Mouse (Mus musculus) stomach, postnatal 0 days (tissue): ENCODE data around the gene Snd1. TPM values are rescaled to one million over a fixed set of nuclear protein-coding genes. Genes with fewer than 3 reads are reported as not detected.

Source experiments
- ATAC-seq: fragments of 200-750 bp; cut with Nextera tagmentation; 2 replicates; pipeline ENCODE4 v1.8.0; 2017; ENCODE audit not compliant: low FRiP score, low TSS enrichment
- DNase-seq: peaks from one replicate; pipeline ENCODE4 v3.0.0-alpha.2; 2016; ENCODE audit warnings: low spot score
- H3K27ac ChIP-seq: fragments of 300-500 bp; sonication (generic); replicated peaks from 2 replicates; pipeline ENCODE4 v1.5.1; 2014; ENCODE audit warnings: mild to moderate bottlenecking, control low read depth
- H3K27me3 ChIP-seq: fragments of 300-500 bp; sonication (generic); 2 replicates; pipeline ENCODE4 v1.6.1; 2014; ENCODE audit warnings: low read length; ENCODE audit not compliant: control insufficient read depth, insufficient read depth
- H3K36me3 ChIP-seq: fragments of 300-500 bp; sonication (generic); 2 replicates; pipeline ENCODE4 v1.6.1; 2014; ENCODE audit warnings: low read length, mixed read lengths; ENCODE audit not compliant: control insufficient read depth, insufficient read depth
- H3K4me1 ChIP-seq: fragments of 300-500 bp; sonication (generic); replicated peaks from 2 replicates; pipeline ENCODE4 v1.6.1; 2014; ENCODE audit warnings: antibody characterized with exemption; ENCODE audit not compliant: control insufficient read depth, insufficient read depth
- H3K4me2 ChIP-seq: fragments of 300-500 bp; sonication (generic); replicated peaks from 2 replicates; pipeline ENCODE4 v1.6.1; 2014; ENCODE audit warnings: low read depth, mild to moderate bottlenecking, control low read depth, moderate library complexity
- H3K4me3 ChIP-seq: fragments of 300-500 bp; sonication (generic); 2 replicates; pipeline ENCODE4 v1.5.1; 2014; ENCODE audit warnings: low read depth, low read length, control low read depth
- H3K9ac ChIP-seq: fragments of 300-500 bp; sonication (generic); 2 replicates; pipeline ENCODE4 v1.6.1; 2014; ENCODE audit warnings: mild to moderate bottlenecking, low read length, control low read depth, mixed read lengths
- H3K9me3 ChIP-seq: fragments of 300-500 bp; sonication (generic); 2 replicates; pipeline ENCODE4 v1.6.1; 2016; ENCODE audit warnings: low read length; ENCODE audit not compliant: control insufficient read depth
- CTCF ChIP-seq: IDR thresholded peaks from 2 replicates; pipeline ENCODE4 v1.5.1; 2016; ENCODE audit warnings: antibody characterized with exemption, low read depth, mild to moderate bottlenecking, moderate library complexity
- EP300 ChIP-seq: optimal IDR thresholded peaks from 2 replicates; pipeline ENCODE3; 2016; ENCODE audit warnings: antibody characterized with exemption
- WGBS: fragments of 180-500 bp; shearing (Covaris S2); extraction: QIAGEN DNeasy Blood & Tissue Kit; methylation state at CpG from one replicate; pipeline ENCODE4 v1.1.7; 2014; 5-methylcytosine and 5-hydroxymethylcytosine counted together
- polyA plus RNA-seq: library from polyadenylated mRNA; unstranded; fragments of >200 nt; fragmentation: Nextera tagmentation; extraction: Ambion mirVana; gene quantifications from 2 replicates; pipeline ENCODE4 v1.2.1, GENCODE M21; 2015

Gene Snd1
- polyA plus RNA-seq, 1 experiment from 2014 or later, result 81.3 TPM

DNA sequence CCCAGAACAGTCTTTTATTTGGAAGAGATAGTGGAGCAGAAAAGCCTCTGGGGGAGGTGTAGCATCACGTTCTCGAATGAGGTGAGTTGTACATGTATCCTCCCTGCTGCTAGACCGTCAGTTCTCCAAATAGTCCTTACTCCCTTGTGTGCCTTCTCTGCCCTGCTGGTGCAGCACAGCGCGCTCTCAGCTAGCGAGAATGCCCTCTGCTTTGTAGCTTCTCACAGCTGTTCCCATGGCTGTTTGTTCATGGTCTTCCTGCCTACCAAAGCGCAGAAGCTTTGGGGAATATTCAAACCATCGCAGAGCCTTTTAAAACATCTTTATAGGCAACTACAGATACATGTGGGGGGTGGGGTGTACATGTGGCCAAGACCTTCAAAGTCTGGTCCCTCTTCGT lies 374.0 kb downstream of the Snd1 start:
- no peak overlapping the region for H3K27ac ChIP-seq
- WGBS, result 67% methylated on average over 9 of the region's 9 CpGs
- H3K36me3 ChIP-seq, result no peaks in the 10 kb centered on the region
- no peaks in the 10 kb centered on the region for H3K27me3 ChIP-seq
- no peaks in the 10 kb centered on the region for H3K9me3 ChIP-seq
- no peak for ATAC-seq
- H3K4me1 ChIP-seq, result peaks cover 2% of the 10 kb centered on the region; the same call in 1 of the 2 replicates
- TF ChIP-seq CTCF (no peak), EP300 (no peak)
- H3K4me2 ChIP-seq, result no peak overlapping the region
- H3K4me3 ChIP-seq, result no peak overlapping the region
- H3K9ac ChIP-seq, result no peak overlapping the region
- DNase-seq, result no peak

DNA sequence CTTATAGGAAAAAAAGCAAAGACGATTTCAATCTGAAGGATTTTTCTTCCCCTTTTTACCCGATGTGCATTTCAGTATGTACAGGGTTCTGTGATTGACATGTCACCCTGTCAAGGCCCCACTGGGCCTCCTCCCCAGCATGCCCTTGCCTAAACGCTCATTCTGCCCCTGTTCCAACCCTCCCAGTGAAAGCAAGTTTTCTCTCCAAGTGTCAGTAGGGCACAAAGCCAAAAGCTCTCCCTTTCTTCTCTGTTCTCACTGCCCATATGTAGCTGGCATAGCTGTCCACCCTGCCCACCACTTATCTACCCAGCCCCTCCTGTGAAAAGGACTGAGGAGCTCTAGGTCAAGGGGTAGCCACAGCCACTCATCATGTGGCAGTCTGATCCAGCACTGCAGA lies 374.4 kb downstream of the Snd1 start:
- 37% methylated on average over 3 of the region's 3 CpGs for WGBS

DNA sequence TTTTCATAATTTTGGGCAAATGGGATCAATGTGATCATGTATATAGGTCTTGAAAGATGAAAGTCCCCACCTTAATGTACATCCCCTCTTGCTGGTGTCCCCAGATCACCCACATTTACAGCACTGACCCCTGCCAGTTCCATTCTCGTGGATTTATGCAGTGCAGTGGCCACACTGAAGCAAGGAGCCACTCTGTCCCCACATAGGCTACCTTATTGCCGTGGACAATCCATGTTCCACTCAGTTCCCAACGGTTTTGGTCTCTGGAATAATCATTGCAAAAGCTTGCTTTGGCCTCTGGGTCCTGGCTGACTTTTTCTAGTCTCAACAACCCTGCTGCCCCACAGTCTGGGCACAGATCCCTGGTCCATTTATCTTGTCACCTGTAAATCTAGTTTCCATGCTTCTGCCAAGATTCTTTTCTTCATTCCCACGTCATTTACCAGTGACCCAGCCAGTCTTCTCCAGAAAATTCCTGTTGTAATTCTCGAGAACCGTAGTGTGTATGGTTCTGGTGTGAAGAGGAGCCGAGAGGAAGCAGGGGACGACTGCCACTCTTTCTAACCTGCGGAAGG lies 375.5 kb downstream of the Snd1 start:
- H3K27me3 ChIP-seq, result no peaks in the 10 kb centered on the region
- TF ChIP-seq EP300, result no peak
- no peak for TF ChIP-seq CTCF
- 71% methylated on average over 9 of the region's 9 CpGs for WGBS
- ATAC-seq (no peak), DNase-seq (no peak)
- H3K4me1 ChIP-seq, result peaks cover 2% of the 10 kb centered on the region; the same call in 1 of the 2 replicates
- H3K9ac ChIP-seq, result no peak overlapping the region
- no peak overlapping the region for H3K4me3 ChIP-seq
- H3K27ac ChIP-seq, result 0 out of 2 replicates have a peak overlapping the region, but pooled peaks have one; percentile 24
- H3K4me2 ChIP-seq, result no peak overlapping the region
- no peaks in the 10 kb centered on the region for H3K36me3 ChIP-seq
- H3K9me3 ChIP-seq, result no peaks in the 10 kb centered on the region

More for the DNA sequence above, 374.4 kb downstream of the Snd1 start:
- no peak overlapping the region for H3K9ac ChIP-seq
- no peak overlapping the region for H3K4me3 ChIP-seq
- H3K36me3 ChIP-seq, result no peaks in the 10 kb centered on the region
- TF ChIP-seq CTCF, result no peak
- no peak for TF ChIP-seq EP300
- no peak overlapping the region for H3K27ac ChIP-seq
- ATAC-seq (no peak), DNase-seq (no peak)
- no peaks in the 10 kb centered on the region for H3K27me3 ChIP-seq
- H3K4me1 ChIP-seq, result peaks cover 2% of the 10 kb centered on the region; the same call in 1 of the 2 replicates
- no peak overlapping the region for H3K4me2 ChIP-seq
- no peaks in the 10 kb centered on the region for H3K9me3 ChIP-seq

DNA sequence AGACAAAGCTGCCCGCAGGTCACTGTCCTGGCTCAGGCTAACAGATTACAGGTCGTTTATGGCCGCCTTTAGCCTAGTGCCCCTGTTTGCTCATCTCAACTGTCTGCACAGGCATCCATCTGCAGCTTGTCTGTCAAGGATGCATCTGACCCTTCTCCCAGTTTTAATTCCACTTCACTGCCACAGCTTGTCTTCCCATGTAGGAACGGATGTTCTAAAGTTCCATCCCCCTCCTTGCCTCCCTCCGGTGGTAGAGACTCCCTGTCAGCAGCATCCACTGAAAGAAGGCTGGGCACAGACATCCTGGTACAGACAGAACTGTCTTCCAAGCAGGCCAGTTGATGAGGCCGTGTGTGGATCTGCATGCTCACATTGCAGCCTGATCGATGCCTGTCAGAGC lies 377.4 kb downstream of the Snd1 start:
- Histone ChIP-seq H3K9me3 (no peaks in the 10 kb centered on the region), H3K27me3 (no peaks in the 10 kb centered on the region), H3K36me3 (no peaks in the 10 kb centered on the region), H3K27ac (no peak overlapping the region), H3K4me1 (peaks cover 2% of the 10 kb centered on the region; the same call in 1 of the 2 replicates), H3K9ac (no peak overlapping the region), H3K4me3 (no peak overlapping the region), H3K4me2 (no peak overlapping the region)
- DNase-seq, result no peak
- TF ChIP-seq EP300, result no peak
- 84% methylated on average over 7 of the region's 7 CpGs for WGBS
- no peak for ATAC-seq

DNA sequence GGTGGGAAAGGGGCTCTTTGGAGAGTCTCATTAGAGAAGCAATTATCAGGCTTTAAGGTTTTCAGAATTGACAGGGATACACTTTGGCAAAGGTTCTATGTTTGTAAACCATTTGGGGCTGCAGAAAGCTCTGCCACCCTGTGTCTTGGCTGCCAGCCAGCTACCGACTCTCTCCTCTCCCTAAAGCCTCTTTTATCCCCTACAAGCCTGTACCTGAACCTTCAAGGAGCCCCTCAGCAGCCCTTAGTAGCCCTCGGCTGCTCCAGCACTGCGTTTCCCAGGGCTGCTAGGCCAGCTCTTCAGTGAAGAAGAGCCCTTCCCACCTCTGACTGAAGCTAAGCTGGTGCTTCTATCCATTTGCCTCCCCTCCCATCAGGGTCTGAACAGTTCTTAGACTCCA lies 378.2 kb downstream of the Snd1 start:
- DNase-seq (no peak), ATAC-seq (no peak)
- H3K27ac ChIP-seq, result no peak overlapping the region
- no peak overlapping the region for H3K4me2 ChIP-seq
- H3K4me1 ChIP-seq, result peaks cover 2% of the 10 kb centered on the region; the same call in 1 of the 2 replicates
- H3K36me3 ChIP-seq, result no peaks in the 10 kb centered on the region
- H3K4me3 ChIP-seq, result no peak overlapping the region
- no peak overlapping the region for H3K9ac ChIP-seq
- no peaks in the 10 kb centered on the region for H3K27me3 ChIP-seq
- 32% methylated on average over 3 of the region's 3 CpGs for WGBS
- H3K9me3 ChIP-seq, result no peaks in the 10 kb centered on the region
- TF ChIP-seq CTCF (no peak), EP300 (no peak)

DNA sequence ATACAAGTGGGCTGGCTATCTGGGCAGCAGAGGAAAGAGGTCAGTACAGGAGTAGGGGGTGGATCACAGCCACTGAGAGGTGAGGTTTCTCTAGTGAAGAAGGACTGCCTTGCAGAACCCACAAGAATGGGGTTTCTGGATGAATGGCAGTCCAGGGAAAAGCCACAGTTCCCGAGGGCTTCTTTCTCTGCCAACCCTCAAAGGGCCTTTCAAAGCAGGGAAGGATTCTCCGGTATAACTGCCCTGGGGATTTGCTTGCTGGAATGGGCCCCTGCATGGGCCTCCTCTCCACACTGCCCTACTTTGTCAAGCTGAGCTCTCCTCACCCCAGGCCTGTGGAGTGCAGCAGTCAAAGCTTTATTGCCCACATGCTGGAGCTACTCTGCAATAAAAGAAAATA lies 378.7 kb downstream of the Snd1 start:
- TF ChIP-seq CTCF, result no peak
- no peak for TF ChIP-seq EP300
- 25% methylated on average over 2 of the region's 2 CpGs for WGBS

More for the DNA sequence above, 378.7 kb downstream of the Snd1 start:
- Histone ChIP-seq H3K27me3 (no peaks in the 10 kb centered on the region), H3K4me1 (peaks cover 2% of the 10 kb centered on the region; the same call in 1 of the 2 replicates), H3K27ac (no peak overlapping the region), H3K9me3 (no peaks in the 10 kb centered on the region), H3K9ac (no peak overlapping the region), H3K36me3 (no peaks in the 10 kb centered on the region), H3K4me2 (no peak overlapping the region), H3K4me3 (no peak overlapping the region)
- DNase-seq, result no peak
- no peak for ATAC-seq
